Mouse (Mus musculus) CH12.LX (cell line): ENCODE measurements around the gene Smyd3.

Experiments used
- CTCF ChIP-seq, 2 experiments: IDR thresholded peaks in 1 of 2; conservative IDR thresholded peaks in 1 of 2; 2 replicates each; pipeline ENCODE4 v1.5.1; 2011 to 2012; ENCODE audit warnings: low read depth in 2 of 2, low read length in 2 of 2, improper control_type of control experiment in 1 of 2, inconsistent platforms in 1 of 2, mild to moderate bottlenecking in 1 of 2, moderate library complexity in 1 of 2
- JUND ChIP-seq: conservative IDR thresholded peaks from 2 replicates; pipeline ENCODE4 v1.6.1; 2011; ENCODE audit warnings: low read depth, low read length, improper control_type of control experiment
- NRF1 ChIP-seq: IDR thresholded peaks from 2 replicates; pipeline ENCODE4 v1.6.1; 2014; ENCODE audit warnings: low read depth, mild to moderate bottlenecking, inconsistent platforms, low read length, improper control_type of control experiment, moderate library complexity
- PAX5 ChIP-seq: IDR thresholded peaks from 2 replicates; pipeline ENCODE4 v1.6.1; 2012; ENCODE audit warnings: low read length, inconsistent platforms, mixed read lengths
- RCOR1 ChIP-seq: conservative IDR thresholded peaks from 2 replicates; pipeline ENCODE4 v1.6.1; 2012; ENCODE audit warnings: low read depth, mild to moderate bottlenecking, inconsistent platforms, low read length, improper control_type of control experiment
- USF1 ChIP-seq: IDR thresholded peaks from 2 replicates; pipeline ENCODE4 v1.6.1; 2014; ENCODE audit warnings: low read depth, mild to moderate bottlenecking, inconsistent platforms, low read length, improper control_type of control experiment
- USF2 ChIP-seq: conservative IDR thresholded peaks from 2 replicates; pipeline ENCODE4 v1.6.1; 2011; ENCODE audit warnings: low read depth, low read length, improper control_type of control experiment
- ZMIZ1 ChIP-seq: IDR thresholded peaks from 2 replicates; pipeline ENCODE4 v1.6.1; 2012; ENCODE audit warnings: low read depth, mild to moderate bottlenecking, inconsistent platforms, low read length, improper control_type of control experiment

DNA sequence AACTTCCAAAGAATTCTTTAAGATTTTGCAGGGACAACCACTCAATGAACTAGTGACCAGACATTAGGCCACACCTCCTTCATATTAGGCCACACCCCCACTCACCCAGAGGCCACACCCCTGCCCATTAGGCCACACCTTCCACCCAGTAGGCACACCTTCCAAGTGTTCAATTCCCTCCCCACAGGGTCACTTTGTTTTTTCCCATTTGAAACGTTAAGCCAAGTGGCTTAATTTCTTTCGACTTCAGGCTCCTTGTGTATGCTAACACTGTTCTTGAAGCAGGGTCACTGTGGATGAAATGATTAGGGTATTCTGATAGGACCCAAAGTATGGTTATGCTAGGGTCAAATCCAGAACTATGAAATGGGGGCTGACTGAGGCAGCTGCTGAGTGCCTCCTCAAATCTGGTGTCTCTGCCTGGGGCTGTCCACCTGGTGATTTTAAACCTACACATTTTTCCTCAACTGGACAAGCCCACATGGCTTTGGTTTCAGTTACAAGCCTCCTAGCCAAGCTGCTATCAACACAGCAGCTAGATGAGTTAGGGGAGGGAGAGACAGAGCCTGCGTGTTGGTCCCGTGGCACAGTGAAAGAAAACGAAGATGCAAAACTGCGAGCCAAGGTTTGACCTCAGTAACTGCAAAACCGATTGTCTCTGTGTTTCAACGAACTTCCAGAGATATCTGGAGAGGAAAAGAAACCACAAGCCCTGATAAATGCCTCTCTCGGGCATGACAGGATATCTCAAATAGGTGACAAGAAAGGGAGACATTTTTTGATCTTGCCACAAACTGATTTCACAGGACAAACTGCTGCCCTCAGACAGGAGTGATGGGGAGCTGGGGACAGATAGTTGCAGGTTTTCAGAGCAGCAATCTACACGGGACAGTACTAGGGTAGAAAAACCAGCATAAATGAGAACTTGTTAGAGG, 400.8 kb downstream of the Smyd3 start:
- TF ChIP-seq JUND: no peak
- TF ChIP-seq CTCF (conservative IDR thresholded peaks at IDR 0.05 in 1 of 2, IDR thresholded peaks at IDR 0.05 in 1 of 2; ENCODE audit: low read depth in 2 of 2, low read length in 2 of 2): no peak
- no peak for TF ChIP-seq USF1
- no peak for TF ChIP-seq PAX5
- TF ChIP-seq USF2: no peak
- no peak for TF ChIP-seq NRF1
- no peak for TF ChIP-seq RCOR1
- no peak for TF ChIP-seq ZMIZ1
